Mouse (Mus musculus): ENCODE measurements around the gene Apopt1. TPM values are rescaled to one million over a fixed set of nuclear protein-coding genes. Genes with fewer than 3 reads are reported as not detected.

The Apopt1 gene
- total RNA-seq (2023), result 10 to 100 TPM; 26.8 to 29.0 TPM

GRCm38 (mm10) chr12:111713004-111713651, at the start of gene Apopt1, which contains the start of gene Bag5:
TSS of gene Apopt1 (plus strand) at chr12:111713261.
TSS of gene Bag5 (minus strand) at chr12:111713257.

GRCm38 (mm10) chr12:111672176-111672575, 40.9 kb upstream of the Apopt1 start, which contains the start of gene Ckb:
TSS of gene Ckb (minus strand) at chr12:111672338.

GRCm38 (mm10) chr12:111677882-111678669, 35.0 kb upstream of the Apopt1 start, which contains the start of gene Trmt61a:
TSS of gene Trmt61a (plus strand) at chr12:111678105.

GRCm38 (mm10) chr12:111758381-111759175, 45.5 kb downstream of the Apopt1 start, which contains the start of gene Klc1:
TSS of gene Klc1 (plus strand) at chr12:111758849.

Other genes starting within 250 kb of the Apopt1 start
- not detected for gene Gm266, start 227.4 kb upstream of the Apopt1 start, total RNA-seq (2023)
- 1,000 to 10,000 TPM in 1 of 2 experiments, 100 to 1,000 TPM in 1; 905 to 1,049 TPM for gene Eif5, start 175.2 kb upstream of the Apopt1 start, total RNA-seq (2023)
- 10 to 100 TPM; 80.1 to 88.4 TPM for gene Mark3, start 138.7 kb upstream of the Apopt1 start, total RNA-seq (2023)
- 1 to 10 TPM in 1 of 2 experiments, under 1 TPM in 1; 0.27 to 2.6 TPM for gene Ckb, start 40.9 kb upstream of the Apopt1 start, total RNA-seq (2023)
- 10 to 100 TPM; 12.2 to 14.1 TPM for gene Trmt61a, start 35.2 kb upstream of the Apopt1 start, total RNA-seq (2023)
- 10 to 100 TPM; 26.5 to 27.5 TPM for gene Bag5, start within 50 bp of the Apopt1 start, total RNA-seq (2023)
- 10 to 100 TPM; 80.6 to 93.3 TPM for gene Klc1, start 45.6 kb downstream of the Apopt1 start, total RNA-seq (2023)
- 1 to 10 TPM; 2.1 to 2.6 TPM for gene Xrcc3, start 100.6 kb downstream of the Apopt1 start, total RNA-seq (2023)
- 1 to 10 TPM; 1.8 to 2.7 TPM for gene Zfyve21, start 100.9 kb downstream of the Apopt1 start, total RNA-seq (2023)
- 10 to 100 TPM; 47.8 to 58.3 TPM for gene Ppp1r13b, start 194.8 kb downstream of the Apopt1 start, total RNA-seq (2023)